Mouse (Mus musculus) MEL-GATA-1-ER (cell line): ENCODE results near the gene Rabgap1l.
"Not testable (repeated sequence)": the region's sequence is repeated elsewhere in the genome, so short reads cannot be mapped to it uniquely, and the experiment has no call there.

ENCODE experiments used
- DNase-seq: peaks from one replicate; pipeline ENCODE4 v3.0.0-alpha.2; 2012; ENCODE audit warnings: low read depth; ENCODE audit errors: extremely low read depth

Rabgap1l gene

DNA sequence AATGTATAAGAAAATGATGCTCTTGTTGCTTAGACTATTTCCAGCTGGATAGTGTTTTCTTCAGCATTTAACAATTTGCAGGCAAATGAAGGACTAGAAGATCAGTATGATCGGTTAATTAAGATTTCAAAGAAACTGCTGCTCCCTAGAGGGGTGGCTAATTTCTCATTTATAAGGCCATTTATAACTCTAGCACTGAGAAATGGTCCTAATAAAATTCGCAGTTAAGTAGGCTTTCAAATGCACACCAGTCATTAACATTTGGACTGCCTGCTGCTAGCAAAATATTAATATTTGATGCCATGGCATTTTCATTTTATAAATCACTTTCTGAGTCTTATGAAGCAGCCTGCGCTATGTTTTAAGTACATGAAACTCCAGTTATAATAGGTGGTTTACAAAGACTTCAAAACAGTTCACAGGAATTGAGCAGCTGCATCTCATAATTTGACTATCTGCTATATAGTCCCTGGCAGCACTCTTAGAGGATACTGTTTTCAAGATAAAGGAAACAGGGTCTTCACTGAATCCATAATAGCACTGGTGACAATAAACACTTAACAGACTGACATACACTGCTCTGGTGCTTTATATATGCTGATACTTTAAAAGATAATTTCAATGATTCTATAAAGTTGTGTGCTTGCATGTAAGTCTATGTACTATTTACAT lies 296.0 kb downstream of the Rabgap1l start:
- no peak for DNase-seq

DNA sequence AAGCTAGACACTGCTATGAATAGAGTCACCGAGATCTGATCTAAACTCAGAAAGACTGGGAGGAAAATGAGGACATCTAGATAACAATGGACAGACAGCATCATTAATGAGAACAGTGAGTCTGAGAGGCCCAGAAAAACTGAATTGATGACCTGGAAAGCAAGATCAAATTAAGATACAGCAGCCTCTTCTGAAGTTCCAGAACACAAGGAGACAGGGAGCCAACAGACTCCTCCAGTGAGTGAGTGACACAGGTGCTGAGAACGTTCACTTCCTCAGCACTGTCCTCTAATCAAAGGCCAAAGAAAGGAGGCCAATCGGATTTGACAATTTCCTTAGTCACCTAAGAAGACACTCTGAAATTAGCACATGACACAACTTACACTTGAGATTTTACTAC lies 307.3 kb downstream of the Rabgap1l start:
- no peak for DNase-seq

DNA sequence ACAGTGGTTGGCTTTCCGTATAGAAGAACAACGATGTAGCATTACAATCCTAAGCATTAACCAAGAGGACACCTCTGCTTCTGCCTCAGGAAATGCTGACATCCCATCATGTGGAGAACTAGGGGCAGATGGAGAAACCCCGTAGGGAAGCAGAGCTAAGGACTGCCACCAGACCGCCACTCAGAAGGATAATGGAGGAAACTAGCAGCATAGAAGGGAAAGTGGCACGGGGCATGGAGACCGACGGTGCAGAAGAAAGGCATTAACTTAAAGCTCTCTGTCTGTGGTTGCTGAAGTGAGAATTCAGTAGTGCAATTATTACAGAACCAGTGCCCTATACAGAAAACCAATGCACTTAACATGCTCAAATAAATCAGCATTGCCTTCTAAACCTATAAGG lies 308.0 kb downstream of the Rabgap1l start:
- no peak for DNase-seq

DNA sequence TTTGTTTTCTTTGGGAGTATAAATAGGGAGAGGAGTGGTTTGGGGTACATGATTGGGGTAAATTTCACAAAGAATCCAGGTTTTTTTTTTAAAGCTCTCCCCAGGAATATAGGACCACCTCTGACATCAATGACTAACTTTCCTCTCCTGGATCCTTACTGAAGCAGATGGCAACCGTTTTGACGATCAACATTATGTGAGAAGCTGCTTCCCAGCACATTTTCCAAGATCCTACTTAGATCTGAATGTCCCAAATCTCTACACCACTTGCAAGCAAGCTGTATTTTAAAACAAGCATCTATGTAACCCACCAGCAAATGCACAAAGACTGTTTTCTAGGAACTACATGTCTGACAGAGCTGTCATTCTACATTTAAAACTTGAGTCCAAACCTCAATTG lies 311.4 kb downstream of the Rabgap1l start:
- no peak for DNase-seq

DNA sequence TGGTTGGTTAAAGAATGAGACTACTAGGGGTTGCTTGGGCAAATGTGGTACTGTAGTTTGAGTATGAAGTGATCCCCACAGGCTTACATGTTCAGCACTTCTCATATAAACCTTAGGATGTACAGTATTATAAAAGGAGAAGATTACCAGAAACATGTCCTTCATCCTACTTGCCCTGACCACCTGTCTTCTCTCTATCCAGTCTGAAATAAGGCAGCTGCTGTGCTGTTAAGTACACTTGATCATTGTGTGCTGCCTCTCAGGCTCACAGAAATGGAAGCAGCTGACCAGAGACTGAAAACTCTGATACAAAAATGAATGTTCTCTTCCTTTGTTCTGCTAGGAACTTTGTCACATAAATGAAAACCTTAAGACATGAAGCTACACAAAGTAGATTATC lies 325.6 kb downstream of the Rabgap1l start:
- no peak for DNase-seq

DNA sequence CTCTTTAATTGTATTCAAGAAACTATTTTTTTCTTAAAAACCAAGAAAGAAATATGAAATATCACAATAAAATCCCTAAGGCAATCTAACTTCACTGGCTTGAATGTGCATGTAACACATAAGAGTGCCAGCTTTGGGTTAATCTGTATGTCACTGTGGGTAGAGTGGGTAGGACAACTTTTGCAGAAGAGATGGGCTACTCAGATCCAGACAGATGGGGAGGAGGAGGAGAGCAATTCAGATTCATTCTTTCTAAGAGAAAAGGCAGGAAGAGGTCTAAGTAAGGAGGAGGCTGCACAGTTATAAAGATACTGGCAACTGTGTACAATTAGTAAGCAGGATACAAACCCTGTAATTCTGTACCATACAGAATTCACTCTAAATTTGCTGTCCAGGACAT lies 327.8 kb downstream of the Rabgap1l start:
- no peak for DNase-seq

DNA sequence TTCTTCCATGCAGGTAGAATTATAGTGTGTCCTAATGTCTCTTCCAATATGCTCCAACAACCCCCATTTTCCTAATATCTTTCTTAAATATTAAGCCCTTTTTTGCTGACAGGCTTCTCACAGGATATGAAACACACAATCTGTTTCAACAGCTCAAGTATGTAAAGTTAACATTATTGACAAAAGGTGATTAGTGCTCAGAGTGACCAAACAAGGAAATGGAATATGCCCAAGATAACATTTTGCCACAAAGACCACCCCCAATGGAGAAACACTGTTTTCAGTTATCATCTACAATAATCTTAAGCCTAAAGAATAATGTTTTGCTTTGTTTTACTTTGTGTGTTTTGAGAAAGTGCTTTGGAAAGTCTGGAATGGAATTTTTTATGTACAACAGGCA lies 328.9 kb downstream of the Rabgap1l start:
- DNase-seq = no peak

DNA sequence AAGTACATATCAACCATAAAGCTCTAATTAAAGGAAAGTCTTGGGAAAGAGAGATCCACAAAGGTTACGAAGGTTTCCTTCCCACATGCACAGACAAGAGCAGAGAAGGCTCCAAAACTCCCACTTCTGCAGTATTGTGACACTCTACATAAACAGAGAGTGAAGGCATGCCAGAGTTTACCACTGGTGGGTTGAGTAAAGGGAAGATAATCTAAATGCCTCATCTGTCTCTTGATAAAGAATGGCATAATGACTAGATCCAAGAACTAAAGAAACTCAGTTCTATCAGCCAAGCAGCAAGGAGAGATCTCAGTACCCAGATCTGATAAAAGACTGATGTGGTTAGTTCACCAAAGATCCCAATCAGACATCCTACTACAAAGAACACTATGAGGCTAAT lies 332.7 kb downstream of the Rabgap1l start:
- no peak for DNase-seq

DNA sequence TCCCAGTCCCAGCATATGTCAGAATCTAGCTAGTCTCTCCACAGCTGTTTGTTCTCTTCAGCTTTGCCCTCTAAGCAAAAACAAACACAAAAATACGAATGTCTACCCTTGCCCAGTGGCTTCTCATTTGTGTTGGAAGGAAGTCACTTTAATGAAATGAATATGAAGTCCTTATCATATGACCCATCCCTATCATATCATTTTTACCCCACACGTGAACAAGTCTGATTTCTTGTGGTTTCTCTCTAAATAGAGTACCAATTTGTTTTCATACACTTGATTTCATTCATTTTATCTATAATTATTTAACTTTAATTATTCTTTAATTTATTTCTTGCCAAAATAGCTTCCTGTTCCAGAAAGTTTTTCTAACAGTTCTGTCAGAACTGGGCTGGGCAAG lies 341.3 kb downstream of the Rabgap1l start:
- DNase-seq = no peak

DNA sequence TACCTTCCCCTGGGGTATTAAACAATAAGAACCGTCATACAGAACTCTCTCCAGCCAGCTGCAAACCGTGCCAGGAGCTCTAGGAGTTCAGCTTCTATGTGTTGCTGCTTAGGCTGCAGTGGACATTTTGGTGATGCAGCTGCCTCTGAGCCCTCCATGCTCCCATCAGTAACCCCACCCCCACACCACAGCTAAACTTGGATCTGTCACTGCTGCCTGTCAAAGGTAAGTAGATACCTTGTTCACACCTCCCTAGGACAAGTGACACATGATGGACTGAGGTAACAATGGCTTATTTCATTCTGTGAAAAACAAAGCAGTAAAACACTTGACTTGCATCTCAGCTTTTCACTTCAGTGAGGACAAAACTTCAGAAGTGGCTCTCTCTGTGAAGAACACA lies 344.3 kb downstream of the Rabgap1l start:
- DNase-seq = no peak

DNA sequence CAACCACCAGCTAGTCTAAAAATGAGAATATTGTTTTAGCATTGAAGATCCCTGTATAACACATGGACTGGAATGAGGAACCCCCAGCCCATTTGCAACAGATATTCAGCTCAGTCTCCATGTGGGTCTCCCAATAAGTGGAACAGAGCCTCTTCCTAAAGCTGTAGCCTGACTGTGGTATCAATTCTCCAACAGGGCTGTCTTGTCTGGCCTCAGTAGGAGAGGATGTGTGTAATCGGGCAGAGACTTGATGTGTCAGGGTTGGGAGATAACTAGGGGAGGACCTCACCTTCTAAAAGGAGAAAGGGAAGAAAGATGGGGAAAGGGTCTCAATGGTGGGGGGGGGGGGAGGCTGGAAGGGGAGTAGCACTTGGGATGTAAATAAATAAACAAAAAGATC lies 346.2 kb downstream of the Rabgap1l start:
- no peak for DNase-seq

DNA sequence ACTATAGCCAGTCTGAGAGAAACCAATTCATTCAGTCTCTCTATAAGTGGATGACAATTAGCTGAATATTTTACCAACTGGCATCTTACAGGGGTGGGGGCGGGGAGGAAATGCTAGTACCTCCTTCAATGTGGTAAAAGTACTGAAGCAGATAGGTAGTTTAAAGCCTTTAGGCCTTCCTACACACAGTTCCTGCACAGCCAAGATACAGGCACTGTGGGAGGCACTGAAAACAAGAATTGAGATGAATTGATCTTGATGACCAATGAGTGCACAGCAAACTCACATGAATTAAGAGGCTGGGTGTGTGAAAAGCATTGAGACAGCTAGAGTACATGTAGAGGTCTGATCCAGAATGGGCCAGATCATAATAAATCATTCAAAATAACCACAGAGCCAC lies 349.5 kb downstream of the Rabgap1l start:
- no peak for DNase-seq

DNA sequence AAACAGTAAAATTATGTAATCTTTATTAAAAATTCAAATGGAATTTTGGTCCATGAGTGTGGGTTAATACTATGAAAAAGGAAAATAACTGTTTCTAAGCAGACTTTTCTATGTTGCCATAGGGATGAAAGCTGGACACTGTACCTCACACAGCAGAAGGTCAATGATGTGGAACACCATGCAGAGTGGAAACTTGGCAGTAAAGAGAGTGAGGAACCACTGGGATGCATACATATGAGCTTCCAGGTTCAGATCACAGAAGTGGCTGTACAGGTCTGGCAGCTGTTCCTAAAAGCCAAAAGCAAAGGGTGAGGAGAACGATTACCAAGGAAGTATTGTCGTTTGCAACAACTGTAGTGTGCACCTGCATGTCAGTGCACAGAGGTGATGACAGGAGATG lies 351.3 kb downstream of the Rabgap1l start:
- no peak for DNase-seq

DNA sequence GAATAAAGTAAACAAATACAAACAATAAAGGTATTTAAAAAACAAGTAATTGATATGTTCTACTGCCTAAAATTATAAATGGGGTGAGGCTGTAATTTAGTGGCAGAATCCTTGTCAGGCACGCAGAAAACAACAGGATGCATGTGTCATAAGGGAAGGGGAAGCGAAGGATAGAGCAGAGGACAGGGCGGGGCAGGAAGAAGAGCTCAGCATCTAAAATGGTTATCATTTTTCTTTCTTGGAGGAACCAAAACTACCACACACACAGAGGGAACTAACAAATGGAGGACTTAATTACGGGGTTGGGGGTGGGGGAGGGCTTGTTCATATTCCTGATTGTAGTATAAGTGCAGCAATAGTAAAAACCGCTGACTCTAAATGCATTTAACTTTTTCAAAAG lies 351.9 kb downstream of the Rabgap1l start:
- peak; percentile 49 for DNase-seq

DNA sequence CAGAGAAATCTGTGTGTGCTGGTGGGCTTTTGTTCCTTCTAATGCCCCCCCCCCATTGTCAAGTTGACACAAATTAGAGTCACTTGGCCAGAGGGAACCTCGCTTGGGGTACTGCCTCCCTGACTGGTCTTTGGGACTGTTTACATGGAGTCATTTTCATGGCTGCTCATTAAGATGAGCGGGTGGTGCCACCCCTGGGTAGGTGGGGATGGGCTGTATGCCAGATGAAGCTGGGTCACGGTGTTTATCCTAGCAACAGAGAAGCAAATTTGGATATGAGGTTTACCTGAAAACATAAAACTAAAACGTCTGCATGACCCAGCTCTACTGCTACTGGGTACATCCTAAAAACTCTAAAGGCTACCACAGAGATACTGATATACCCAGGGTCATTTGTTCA lies 354.2 kb downstream of the Rabgap1l start:
- DNase-seq = no peak

DNA sequence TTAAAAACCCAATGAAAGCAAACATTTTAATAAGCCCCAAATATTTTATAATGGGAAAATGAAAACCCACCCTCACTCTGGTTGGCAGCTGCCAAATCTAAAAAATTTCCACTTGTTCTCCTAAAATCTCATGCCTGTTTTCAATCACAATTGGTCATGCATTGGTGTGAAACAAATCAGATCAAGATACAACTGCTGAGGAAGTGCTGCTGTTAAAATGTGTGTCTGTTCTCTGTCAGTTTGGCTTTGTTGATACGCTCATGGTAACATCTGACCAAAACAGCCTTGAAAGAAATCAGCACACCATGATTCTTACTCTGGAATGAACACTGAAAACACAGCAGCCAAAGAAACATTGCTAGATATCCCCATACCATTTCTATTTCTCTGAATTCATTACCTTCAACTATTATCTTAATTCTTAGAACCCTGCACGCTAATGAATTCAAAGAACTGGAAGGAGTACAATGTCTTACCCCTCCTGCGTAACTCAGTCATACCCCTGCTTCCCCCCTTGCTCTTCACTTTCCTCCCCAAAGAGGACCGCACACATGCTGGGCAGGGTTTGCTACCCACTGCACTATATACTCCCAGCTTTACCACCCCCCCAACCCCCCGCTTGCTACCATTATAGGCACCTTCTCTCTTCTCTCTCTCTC lies 375.7 kb downstream of the Rabgap1l start:
- no peak for DNase-seq

DNA sequence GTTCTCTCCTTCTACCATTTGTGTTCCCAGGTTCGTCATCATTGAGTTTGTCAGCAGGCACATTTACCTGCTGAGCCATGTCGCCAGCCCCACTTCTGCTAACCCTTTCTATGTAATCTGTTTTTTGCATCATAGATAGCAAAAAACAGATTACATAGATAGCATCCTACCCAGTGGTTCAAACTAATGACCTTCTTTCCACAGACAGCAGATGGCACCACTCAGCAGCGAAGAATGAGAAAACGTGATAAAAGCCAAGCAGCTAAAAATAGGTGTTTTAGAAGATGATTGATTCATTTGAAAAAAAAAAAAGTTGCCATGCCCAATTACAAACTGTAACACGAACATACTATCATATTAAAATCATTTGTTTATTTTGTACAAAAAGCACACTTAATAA lies 382.2 kb downstream of the Rabgap1l start:
- no peak for DNase-seq

DNA sequence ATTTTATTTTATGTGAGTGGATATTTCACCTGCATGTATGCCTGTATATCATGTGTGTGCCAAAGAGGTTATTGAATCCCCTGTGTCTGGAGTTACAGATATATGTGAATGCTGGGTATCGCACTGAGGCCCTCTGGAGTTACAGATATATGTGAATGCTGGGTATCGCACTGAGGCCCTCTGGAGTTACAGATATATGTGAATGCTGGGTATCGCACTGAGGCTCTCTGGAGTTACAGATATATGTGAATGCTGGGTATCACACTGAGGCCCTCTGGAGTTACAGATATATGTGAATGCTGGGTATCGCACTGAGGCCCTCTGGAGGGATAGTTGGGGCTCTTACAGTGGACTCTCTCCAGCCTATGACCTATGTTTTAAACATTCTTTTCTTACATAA lies 383.3 kb downstream of the Rabgap1l start:
- DNase-seq = not testable (repeated sequence)

DNA sequence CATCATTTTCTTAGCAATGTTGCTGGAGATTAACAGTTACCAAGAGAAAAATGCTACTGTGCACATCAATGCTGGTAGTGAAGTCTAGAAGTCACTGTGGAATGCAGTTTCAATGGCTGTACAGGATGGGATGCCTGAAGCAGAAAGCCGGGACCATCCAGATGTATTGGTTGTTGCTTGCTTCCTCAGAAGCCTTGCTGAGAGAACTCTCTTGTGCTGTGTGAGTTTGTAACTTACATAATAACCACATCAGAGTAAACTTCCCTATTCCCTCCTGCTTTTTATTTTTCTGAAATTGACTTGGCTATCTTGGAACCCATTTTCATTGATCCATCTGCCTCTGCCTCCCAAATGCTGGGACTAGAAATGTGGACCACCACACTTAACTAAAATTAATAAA lies 383.9 kb downstream of the Rabgap1l start:
- no peak for DNase-seq

DNA sequence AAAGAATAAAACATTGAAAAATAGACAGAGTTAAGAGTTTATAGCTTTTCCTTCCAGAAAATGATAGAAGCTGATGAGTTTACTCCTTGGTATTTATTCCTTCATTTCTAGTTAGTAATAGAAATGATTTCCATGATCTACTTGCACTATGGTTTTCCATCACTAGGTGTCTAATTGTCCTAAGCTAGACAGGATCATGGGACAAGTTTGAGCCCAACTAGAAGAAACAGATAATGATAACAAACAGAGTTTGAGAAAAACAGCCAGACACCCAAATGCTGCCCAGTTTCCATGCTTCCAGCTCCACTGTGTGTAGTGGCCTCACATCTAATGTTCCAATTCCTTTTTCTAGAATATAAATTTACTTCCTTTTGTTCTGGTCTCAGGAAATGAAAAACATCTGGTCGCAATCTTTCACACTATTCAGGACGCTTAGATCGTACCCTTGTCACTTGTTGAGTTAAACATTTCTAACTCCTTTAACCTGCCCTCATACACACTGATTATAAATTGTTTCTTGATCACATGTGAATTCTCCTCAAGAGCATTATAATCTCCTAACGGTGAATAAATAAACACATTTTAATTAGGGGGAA lies 384.6 kb downstream of the Rabgap1l start:
- no peak for DNase-seq

DNA sequence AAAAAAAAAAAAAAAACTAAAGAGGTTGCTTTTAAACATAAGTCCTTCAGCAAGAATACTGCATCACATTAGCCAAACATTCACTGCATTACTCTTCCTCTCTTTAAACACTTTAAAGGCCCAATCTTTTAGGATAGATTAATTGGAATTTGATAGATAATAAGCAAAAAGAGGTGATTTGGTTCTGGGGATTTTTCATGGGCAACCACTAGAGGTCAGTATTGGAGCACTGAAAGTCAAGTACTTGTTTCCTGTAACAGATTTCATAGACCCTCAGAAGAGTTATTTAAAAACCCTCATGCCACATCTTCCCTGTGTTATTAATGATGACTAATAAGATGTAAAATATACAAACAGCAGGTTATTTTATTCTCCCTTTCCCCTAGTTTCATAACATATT lies 393.6 kb downstream of the Rabgap1l start:
- peak; percentile 36 for DNase-seq

DNA sequence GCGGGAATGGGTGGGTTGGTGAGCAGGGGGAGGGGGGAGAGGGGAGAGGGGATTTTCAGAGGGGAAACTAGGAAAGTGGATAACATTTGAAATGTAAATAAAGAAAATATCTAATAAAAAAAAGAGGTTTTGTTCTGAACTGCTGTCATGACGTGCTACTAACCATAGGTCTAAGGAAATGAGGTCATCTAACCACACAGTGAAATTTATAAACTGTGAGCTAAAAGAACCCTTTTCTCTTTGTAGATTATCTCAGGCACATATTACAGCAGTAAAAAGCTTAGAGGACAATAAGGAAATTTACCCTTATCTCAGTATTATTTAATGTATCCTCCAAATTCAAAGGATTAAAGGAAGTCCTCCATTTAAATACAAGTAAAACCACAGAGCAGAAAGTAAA lies 396.0 kb downstream of the Rabgap1l start:
- DNase-seq = no peak

DNA sequence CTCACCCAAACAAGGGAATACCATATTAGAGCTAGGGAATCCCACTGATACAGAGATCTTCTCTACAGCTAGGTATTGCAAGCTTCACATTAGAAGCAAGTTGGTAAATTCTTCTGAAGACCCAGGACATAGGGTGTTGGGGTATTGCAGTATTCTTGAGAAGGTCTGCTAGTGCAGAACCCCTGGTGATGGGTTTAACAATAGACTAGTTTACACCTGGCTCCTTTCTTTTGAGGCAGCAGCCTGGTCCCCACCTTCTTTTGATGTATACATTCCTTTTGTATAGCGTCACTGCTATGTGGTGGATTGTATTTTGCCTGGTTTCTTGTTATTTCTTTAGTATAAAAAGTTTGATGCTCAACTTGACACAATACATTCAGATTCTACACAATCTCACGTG lies 405.6 kb downstream of the Rabgap1l start:
- no peak for DNase-seq
